Mouse (Mus musculus): Measurements from ENCODE around the gene Gbp4. TPM values are rescaled to one million over a fixed set of nuclear protein-coding genes. Genes with fewer than 3 reads are reported as not detected.
A peak's percentile ranks its signal among the peaks of the same experiment; 100 is the strongest.
"Not testable (repeated sequence)": the region's sequence is repeated elsewhere in the genome, so short reads cannot be mapped to it uniquely, and the experiment has no call there.

The Gbp4 gene
- 7.9 and 10.1 TPM in 2 replicates for polyA plus RNA-seq (2012; rRNA removed)

DNA sequence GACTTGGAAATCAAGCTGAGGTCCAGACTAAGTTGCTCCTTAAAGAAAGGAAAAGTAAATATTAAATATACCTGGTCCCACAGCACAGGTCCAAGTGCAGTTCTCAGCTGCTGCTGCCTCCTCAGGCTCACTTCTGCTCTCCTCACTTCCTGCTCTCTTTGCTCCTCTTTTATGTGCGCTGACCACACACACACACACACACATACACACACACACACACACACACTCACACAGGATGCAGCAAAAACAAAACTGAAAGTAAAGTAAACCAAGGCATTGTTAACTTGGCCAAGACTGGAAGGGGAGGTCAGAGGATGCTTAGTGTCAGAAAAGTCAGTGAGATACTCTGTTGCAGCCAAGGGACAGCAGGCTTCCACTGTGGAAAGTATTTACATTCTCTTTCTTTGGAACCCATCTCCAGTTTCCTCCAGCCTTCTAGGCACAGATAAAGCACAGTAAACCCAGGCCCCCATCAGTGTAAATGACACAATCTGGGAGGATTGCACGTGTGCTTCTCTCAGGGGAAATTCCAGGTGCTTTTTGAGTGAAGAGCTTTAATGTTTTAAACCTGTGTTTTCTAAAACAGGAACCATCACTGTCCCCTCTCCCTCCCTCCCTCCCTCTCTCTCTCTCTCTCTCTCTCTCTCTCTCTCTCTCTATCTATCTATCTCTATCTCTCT, at the start of gene Gbp4, which contains the start of the genes Gbp9 and Gbp8:
Gene Gbp4, minus strand, starts transcription at position 178 of the 680 bp plus-strand sequence.
Gene Gbp9, minus strand, starts transcription at position 131 of the 680 bp plus-strand sequence.
Gene Gbp8, minus strand, starts transcription at position 132 of the 680 bp plus-strand sequence.
- Histone ChIP-seq H3K4me3 (ENCODE audit: insufficient read depth, low read depth, low read length) (peak within 1 kb of the TSS; percentile 47; the same call in 1 of the 2 replicates), H3K27ac (ENCODE audit: insufficient read depth, low read depth, low read length) (0 out of 2 replicates have a peak within 1 kb of the TSS, but pooled peaks have one; percentile 34)
- H3K36me3 ChIP-seq (ENCODE audit: control insufficient read depth, insufficient read depth, low read length); H3K27me3 ChIP-seq (replicated peaks; ENCODE audit: control insufficient read depth, insufficient read depth, low read length); H3K4me1 ChIP-seq (ENCODE audit: control insufficient read depth, insufficient read depth, low read length): not testable (repeated sequence)
- DNase-seq, result peak; percentile 68
- 6% methylated on average over 2 of the region's 2 CpGs for WGBS

DNA sequence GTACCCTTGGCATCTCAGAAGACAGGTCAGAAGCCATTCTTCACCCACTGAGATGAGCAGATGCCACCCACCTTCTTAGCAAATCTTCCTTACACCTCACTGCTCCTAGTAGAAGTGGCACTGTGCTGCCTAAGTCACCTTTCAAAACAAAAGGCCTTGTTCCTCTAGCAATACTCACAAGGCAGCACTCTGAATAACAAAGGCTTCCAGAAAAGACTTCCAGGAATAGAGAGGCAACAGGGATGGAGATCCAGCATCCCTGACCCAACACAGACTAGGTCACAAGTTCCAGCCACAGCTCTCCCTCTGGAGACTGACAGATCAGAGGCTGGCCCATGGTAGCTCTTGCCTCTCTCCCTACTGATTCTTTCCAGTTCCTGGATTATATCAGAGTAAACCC, 42.1 kb upstream of the Gbp4 start:
- no peak for DNase-seq
- Histone ChIP-seq H3K4me3 (ENCODE audit: insufficient read depth, low read depth, low read length) (no peak overlapping the region), H3K27ac (ENCODE audit: insufficient read depth, low read depth, low read length) (no peak overlapping the region), H3K27me3 (replicated peaks; ENCODE audit: control insufficient read depth, insufficient read depth, low read length) (no peaks in the 10 kb centered on the region), H3K4me1 (ENCODE audit: control insufficient read depth, insufficient read depth, low read length) (no peaks in the 10 kb centered on the region), H3K36me3 (ENCODE audit: control insufficient read depth, insufficient read depth, low read length) (no peaks in the 10 kb centered on the region)
- no peak for TF ChIP-seq POLR2A (IDR thresholded peaks at IDR 0.05; ENCODE audit: low read depth, low read length)
- no peak for TF ChIP-seq CTCF (conservative IDR thresholded peaks at IDR 0.05; ENCODE audit: insufficient read depth, insufficient read length, low read depth, low read length)

DNA sequence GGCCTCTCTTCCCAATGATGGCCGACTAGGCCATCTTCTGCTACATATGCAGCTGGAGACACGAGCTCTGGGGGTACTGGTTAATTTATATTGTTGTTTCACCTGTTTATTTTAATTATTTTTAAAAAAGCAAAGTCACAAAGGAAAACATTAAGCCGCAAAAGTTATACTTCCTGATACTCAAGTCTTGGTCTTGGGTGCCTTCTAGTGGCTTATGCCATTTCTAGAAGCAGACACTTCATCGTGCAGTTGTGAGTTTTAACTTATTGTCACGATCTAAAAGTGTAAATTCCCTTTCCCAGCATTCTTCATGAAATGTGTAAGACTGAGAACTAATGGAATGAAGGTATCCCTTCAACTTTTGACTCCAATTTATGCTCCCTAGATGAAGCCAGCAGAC, 17.2 kb upstream of the Gbp4 start:
- Histone ChIP-seq H3K27ac (ENCODE audit: insufficient read depth, low read depth, low read length) (no peak overlapping the region), H3K27me3 (replicated peaks; ENCODE audit: control insufficient read depth, insufficient read depth, low read length) (no peaks in the 10 kb centered on the region), H3K36me3 (ENCODE audit: control insufficient read depth, insufficient read depth, low read length) (no peaks in the 10 kb centered on the region), H3K4me1 (ENCODE audit: control insufficient read depth, insufficient read depth, low read length) (no peaks in the 10 kb centered on the region), H3K4me3 (ENCODE audit: insufficient read depth, low read depth, low read length) (no peak overlapping the region)
- no peak for DNase-seq
- TF ChIP-seq POLR2A (IDR thresholded peaks at IDR 0.05; ENCODE audit: low read depth, low read length) (no peak), CTCF (conservative IDR thresholded peaks at IDR 0.05; ENCODE audit: insufficient read depth, insufficient read length, low read depth, low read length) (no peak)
- 82% methylated on average over 5 of the region's 5 CpGs for WGBS

DNA sequence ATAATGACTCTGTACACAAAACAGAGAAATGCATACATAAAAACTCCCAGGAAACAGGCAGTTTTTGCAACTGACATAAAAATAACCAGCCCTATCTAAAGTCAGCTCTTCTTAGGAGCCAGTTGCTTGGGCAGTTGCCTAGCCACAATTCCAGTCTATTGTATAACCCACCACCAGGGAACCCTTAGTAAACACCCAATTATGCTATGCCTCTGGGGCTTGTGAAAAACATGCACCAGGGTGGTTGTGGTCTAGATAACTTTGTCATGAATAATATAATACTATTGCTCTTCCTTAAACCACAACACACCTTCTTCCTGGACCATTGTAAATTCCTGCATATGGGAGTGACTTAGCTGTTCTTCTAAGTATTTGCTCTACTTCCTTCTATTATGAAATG, 14.7 kb upstream of the Gbp4 start:
- H3K4me1 ChIP-seq (ENCODE audit: control insufficient read depth, insufficient read depth, low read length), result no peaks in the 10 kb centered on the region
- H3K27ac ChIP-seq (ENCODE audit: insufficient read depth, low read depth, low read length), result no peak overlapping the region
- H3K36me3 ChIP-seq (ENCODE audit: control insufficient read depth, insufficient read depth, low read length), result no peaks in the 10 kb centered on the region
- H3K4me3 ChIP-seq (ENCODE audit: insufficient read depth, low read depth, low read length), result no peak overlapping the region
- DNase-seq, result no peak
- H3K27me3 ChIP-seq (replicated peaks; ENCODE audit: control insufficient read depth, insufficient read depth, low read length), result no peaks in the 10 kb centered on the region
- TF ChIP-seq POLR2A (IDR thresholded peaks at IDR 0.05; ENCODE audit: low read depth, low read length), result no peak
- no peak for TF ChIP-seq CTCF (conservative IDR thresholded peaks at IDR 0.05; ENCODE audit: insufficient read depth, insufficient read length, low read depth, low read length)

DNA sequence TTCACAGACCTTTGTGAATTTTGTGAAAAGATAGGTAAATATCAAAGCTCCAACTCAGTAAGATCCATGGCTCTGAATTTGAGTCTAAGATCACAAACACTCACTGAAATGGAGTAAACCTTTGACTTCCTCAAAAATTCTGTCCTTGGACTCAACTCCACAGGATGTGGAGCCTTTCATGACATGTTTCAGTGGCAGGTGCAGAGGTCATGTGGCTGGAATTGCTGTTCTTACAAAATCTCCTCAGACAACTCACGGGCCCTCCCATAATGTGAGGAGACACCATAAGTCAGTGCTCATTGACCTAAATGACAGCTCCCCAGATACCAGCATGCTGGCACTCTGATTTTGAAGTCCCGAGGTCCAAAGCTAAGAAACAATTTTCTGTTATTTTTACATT, 8.7 kb upstream of the Gbp4 start:
- 39% methylated on average over 2 of the region's 2 CpGs for WGBS
- H3K4me3 ChIP-seq (ENCODE audit: insufficient read depth, low read depth, low read length), result not testable (repeated sequence)

DNA sequence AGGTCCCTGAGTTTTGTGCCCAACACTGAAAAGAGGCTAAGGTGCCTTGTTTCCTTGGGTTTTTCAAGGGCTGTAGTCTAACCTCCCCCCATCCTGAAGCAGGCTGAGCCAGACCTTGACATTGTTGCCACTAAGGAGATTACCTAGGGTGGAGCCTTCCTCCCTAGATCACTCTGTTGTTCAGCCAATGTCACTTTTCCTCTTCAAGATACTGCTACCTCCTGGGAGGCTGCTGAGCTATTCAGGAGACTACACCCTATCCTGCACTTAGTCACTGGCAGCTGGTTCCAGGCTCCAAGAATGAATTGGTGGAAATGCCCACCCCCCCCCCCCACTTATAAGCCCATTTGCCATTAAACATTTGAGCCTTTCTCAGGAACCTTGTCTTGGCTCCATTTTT, 7.1 kb upstream of the Gbp4 start:
- no peak overlapping the region for H3K4me3 ChIP-seq (ENCODE audit: insufficient read depth, low read depth, low read length)
- TF ChIP-seq CTCF (conservative IDR thresholded peaks at IDR 0.05; ENCODE audit: insufficient read depth, insufficient read length, low read depth, low read length) (no peak), POLR2A (IDR thresholded peaks at IDR 0.05; ENCODE audit: low read depth, low read length) (no peak)
- no peaks in the 10 kb centered on the region for H3K4me1 ChIP-seq (ENCODE audit: control insufficient read depth, insufficient read depth, low read length)
- peak; percentile 72 for DNase-seq
- H3K27ac ChIP-seq (ENCODE audit: insufficient read depth, low read depth, low read length), result peak overlapping the region; percentile 77
- H3K36me3 ChIP-seq (ENCODE audit: control insufficient read depth, insufficient read depth, low read length), result no peaks in the 10 kb centered on the region
- H3K27me3 ChIP-seq (replicated peaks; ENCODE audit: control insufficient read depth, insufficient read depth, low read length), result no peaks in the 10 kb centered on the region

More for the DNA sequence above, 8.7 kb upstream of the Gbp4 start:
- H3K36me3 ChIP-seq (ENCODE audit: control insufficient read depth, insufficient read depth, low read length); H3K27ac ChIP-seq (ENCODE audit: insufficient read depth, low read depth, low read length); H3K4me1 ChIP-seq (ENCODE audit: control insufficient read depth, insufficient read depth, low read length); H3K27me3 ChIP-seq (replicated peaks; ENCODE audit: control insufficient read depth, insufficient read depth, low read length); DNase-seq: not testable (repeated sequence)

DNA sequence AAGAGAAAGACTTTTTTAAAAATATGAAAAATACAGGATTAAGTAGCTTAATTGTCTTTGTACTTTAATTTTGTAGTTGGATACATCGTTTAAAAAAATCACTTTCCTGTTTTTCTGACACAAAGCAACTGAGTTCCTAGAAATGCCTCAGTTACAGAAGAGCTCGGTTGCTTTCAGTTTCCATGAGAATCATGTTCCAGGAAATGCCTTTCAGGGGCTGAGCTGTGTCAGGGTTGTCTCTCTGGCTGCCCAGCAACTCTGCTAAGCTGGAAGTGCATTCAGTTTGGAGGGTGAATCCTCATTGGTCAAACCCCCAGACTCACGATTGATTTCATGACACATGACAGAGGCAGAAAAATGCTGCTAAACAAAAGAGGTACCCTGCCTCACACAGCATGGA, 6.3 kb upstream of the Gbp4 start:
- H3K27ac ChIP-seq (ENCODE audit: insufficient read depth, low read depth, low read length), result peak overlapping the region; percentile 93
- H3K4me3 ChIP-seq (ENCODE audit: insufficient read depth, low read depth, low read length); H3K36me3 ChIP-seq (ENCODE audit: control insufficient read depth, insufficient read depth, low read length); H3K27me3 ChIP-seq (replicated peaks; ENCODE audit: control insufficient read depth, insufficient read depth, low read length); H3K4me1 ChIP-seq (ENCODE audit: control insufficient read depth, insufficient read depth, low read length): not testable (repeated sequence)
- WGBS, result 27% methylated on average over 3 of the region's 3 CpGs
- DNase-seq, result peak; percentile 68

DNA sequence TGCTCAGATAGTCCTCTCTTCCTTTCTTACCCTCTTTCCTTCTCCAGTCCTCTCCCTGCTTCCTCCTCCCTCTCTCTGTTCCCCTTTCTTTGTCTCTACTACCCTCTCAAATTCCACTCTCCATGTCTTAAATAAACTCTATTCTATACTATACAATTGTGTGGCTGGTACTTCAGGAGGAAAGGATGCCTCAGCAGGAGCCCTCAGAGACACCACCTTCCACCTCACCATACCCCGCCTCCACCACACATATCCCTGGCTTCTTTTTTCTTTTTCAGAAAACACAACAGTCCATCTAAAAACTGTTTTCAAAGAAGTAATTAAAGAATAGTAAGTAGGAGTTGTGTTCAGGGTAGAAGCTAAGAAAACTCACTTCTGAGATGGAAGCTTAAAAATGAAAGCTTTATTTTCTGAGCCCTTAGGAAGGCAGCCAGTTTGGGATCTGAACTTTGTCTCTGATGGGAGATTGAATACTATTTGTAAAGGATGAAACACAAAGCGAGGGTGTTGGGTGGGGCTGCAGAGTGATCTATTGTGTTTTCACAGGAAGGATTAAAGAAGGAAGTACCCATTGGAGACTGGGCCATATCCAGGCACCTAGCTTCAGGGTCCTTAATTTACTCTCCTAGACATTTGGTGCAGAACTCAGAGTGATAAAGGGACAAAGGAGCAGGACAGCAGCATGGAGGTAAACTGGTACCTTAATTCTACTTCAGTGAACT, 864 bp upstream of the Gbp4 start:
- H3K27ac ChIP-seq (ENCODE audit: insufficient read depth, low read depth, low read length); H3K27me3 ChIP-seq (replicated peaks; ENCODE audit: control insufficient read depth, insufficient read depth, low read length); H3K4me1 ChIP-seq (ENCODE audit: control insufficient read depth, insufficient read depth, low read length); H3K4me3 ChIP-seq (ENCODE audit: insufficient read depth, low read depth, low read length); H3K36me3 ChIP-seq (ENCODE audit: control insufficient read depth, insufficient read depth, low read length); DNase-seq: not testable (repeated sequence)
- 69% methylated on average over 2 of the region's 2 CpGs for WGBS

Measured in kidney, adult 2 months (tissue).